Mouse (Mus musculus): ENCODE measurements around the gene 4930404N11Rik. TPM values are rescaled to one million over a fixed set of nuclear protein-coding genes. Genes with fewer than 3 reads are reported as not detected.
A peak's percentile ranks its signal among the peaks of the same experiment; 100 is the strongest.

Gene 4930404N11Rik
- polyA plus RNA-seq (2015; fragmentation: Nextera tagmentation; extraction: Ambion mirVana): 2.3 and 2.9 TPM in 2 replicates

- ATAC-seq (ENCODE audit: insufficient read depth): no peak
- peaks cover 89% of the 10 kb centered on the region for H3K36me3 ChIP-seq (replicated peaks)
- WGBS (ENCODE audit: insufficient replicate concordance): 26% methylated on average over 12 of the region's 12 CpGs
- H3K27ac ChIP-seq (replicated peaks): peak within 1 kb of the TSS; percentile 96
- peaks cover 77% of the 10 kb centered on the region for H3K4me1 ChIP-seq (replicated peaks)
- H3K27me3 ChIP-seq: no peaks in the 10 kb centered on the region
- H3K9me3 ChIP-seq (replicated peaks): no peaks in the 10 kb centered on the region
- H3K9ac ChIP-seq: no peak within 1 kb of the TSS
- H3K4me2 ChIP-seq: peak within 1 kb of the TSS; percentile 97
- no peak within 1 kb of the TSS for H3K4me3 ChIP-seq (replicated peaks)
These were observed at the start of gene 4930404N11Rik for GRCm38 (mm10) chr10:81365672-81366476. 4930404N11Rik (minus strand) TSS chr10:81365816.

GRCm38 (mm10) chr10:81415146-81415545 is 49.5 kb upstream of the 4930404N11Rik start:
- Histone ChIP-seq H3K27me3 (peaks cover 24% of the 10 kb centered on the region), H3K9me3 (replicated peaks) (no peaks in the 10 kb centered on the region), H3K9ac (no peak overlapping the region), H3K4me1 (replicated peaks) (peaks cover 84% of the 10 kb centered on the region), H3K27ac (replicated peaks) (no peak overlapping the region), H3K36me3 (replicated peaks) (no peaks in the 10 kb centered on the region), H3K4me2 (0 out of 2 replicates have a peak overlapping the region, but pooled peaks have one; percentile 47), H3K4me3 (replicated peaks) (no peak overlapping the region)
- WGBS (ENCODE audit: insufficient replicate concordance): 52% methylated on average over 5 of the region's 5 CpGs
- no peak for ATAC-seq (ENCODE audit: insufficient read depth)

- H3K27me3 ChIP-seq: peaks cover 24% of the 10 kb centered on the region
- peaks cover 84% of the 10 kb centered on the region for H3K4me1 ChIP-seq (replicated peaks)
- no peak overlapping the region for H3K4me3 ChIP-seq (replicated peaks)
- peak overlapping the region; percentile 66 for H3K27ac ChIP-seq (replicated peaks)
- H3K9me3 ChIP-seq (replicated peaks): no peaks in the 10 kb centered on the region
- H3K4me2 ChIP-seq: peak overlapping the region; percentile 47
- H3K36me3 ChIP-seq (replicated peaks): no peaks in the 10 kb centered on the region
- H3K9ac ChIP-seq: no peak overlapping the region
- ATAC-seq (ENCODE audit: insufficient read depth): no peak
These were observed 49.1 kb upstream of the 4930404N11Rik start for GRCm38 (mm10) chr10:81414682-81415081.

- Histone ChIP-seq H3K9ac (no peak overlapping the region; the same call in 1 of the 2 replicates), H3K27ac (replicated peaks) (peak overlapping the region; percentile 66), H3K4me3 (replicated peaks) (peak overlapping the region; percentile 26; the same call in 1 of the 2 replicates), H3K4me1 (replicated peaks) (peaks cover 85% of the 10 kb centered on the region), H3K9me3 (replicated peaks) (no peaks in the 10 kb centered on the region), H3K4me2 (peak overlapping the region; percentile 47), H3K27me3 (peaks cover 32% of the 10 kb centered on the region), H3K36me3 (replicated peaks) (no peaks in the 10 kb centered on the region)
- ATAC-seq (ENCODE audit: insufficient read depth): peak; percentile 18
- 18% methylated on average over 26 of the region's 26 CpGs for WGBS (ENCODE audit: insufficient replicate concordance)
These were observed 48.0 kb upstream of the 4930404N11Rik start for GRCm38 (mm10) chr10:81413310-81414261.

- Histone ChIP-seq H3K4me3 (replicated peaks) (no peak overlapping the region), H3K4me1 (replicated peaks) (peaks cover 88% of the 10 kb centered on the region), H3K36me3 (replicated peaks) (no peaks in the 10 kb centered on the region), H3K9ac (no peak overlapping the region; the same call in 1 of the 2 replicates), H3K27me3 (peaks cover 32% of the 10 kb centered on the region), H3K9me3 (replicated peaks) (no peaks in the 10 kb centered on the region), H3K27ac (replicated peaks) (peak overlapping the region; percentile 66), H3K4me2 (no peak overlapping the region)
- no peak for ATAC-seq (ENCODE audit: insufficient read depth)
- WGBS (ENCODE audit: insufficient replicate concordance): 53% methylated on average over 16 of the region's 16 CpGs
These were observed 47.1 kb upstream of the 4930404N11Rik start for GRCm38 (mm10) chr10:81412586-81413309.

- Histone ChIP-seq H3K4me3 (replicated peaks) (no peak overlapping the region), H3K9me3 (replicated peaks) (no peaks in the 10 kb centered on the region), H3K9ac (no peak overlapping the region), H3K27ac (replicated peaks) (peak overlapping the region; percentile 69), H3K27me3 (peaks cover 32% of the 10 kb centered on the region), H3K4me2 (no peak overlapping the region), H3K4me1 (replicated peaks) (peaks cover 92% of the 10 kb centered on the region), H3K36me3 (replicated peaks) (no peaks in the 10 kb centered on the region)
- ATAC-seq (ENCODE audit: insufficient read depth): no peak
- 63% methylated on average over 18 of the region's 18 CpGs for WGBS (ENCODE audit: insufficient replicate concordance)
These were observed 46.1 kb upstream of the 4930404N11Rik start for GRCm38 (mm10) chr10:81411471-81412400.

- H3K36me3 ChIP-seq (replicated peaks): no peaks in the 10 kb centered on the region
- H3K27me3 ChIP-seq: peaks cover 35% of the 10 kb centered on the region
- H3K9ac ChIP-seq: no peak overlapping the region
- no peak for ATAC-seq (ENCODE audit: insufficient read depth)
- H3K27ac ChIP-seq (replicated peaks): peak overlapping the region; percentile 69
- no peaks in the 10 kb centered on the region for H3K9me3 ChIP-seq (replicated peaks)
- H3K4me3 ChIP-seq (replicated peaks): no peak overlapping the region
- peaks cover 91% of the 10 kb centered on the region for H3K4me1 ChIP-seq (replicated peaks)
- 65% methylated on average over 9 of the region's 9 CpGs for WGBS (ENCODE audit: insufficient replicate concordance)
- H3K4me2 ChIP-seq: no peak overlapping the region; the same call in 1 of the 2 replicates
These were observed 45.4 kb upstream of the 4930404N11Rik start for GRCm38 (mm10) chr10:81410981-81411380.

- Histone ChIP-seq H3K9me3 (replicated peaks) (no peaks in the 10 kb centered on the region), H3K36me3 (replicated peaks) (no peaks in the 10 kb centered on the region), H3K9ac (no peak overlapping the region), H3K4me3 (replicated peaks) (no peak overlapping the region), H3K27ac (replicated peaks) (peak overlapping the region; percentile 69), H3K4me2 (peak overlapping the region; percentile 13), H3K27me3 (peaks cover 41% of the 10 kb centered on the region), H3K4me1 (replicated peaks) (peaks cover 97% of the 10 kb centered on the region)
- 22% methylated on average over 4 of the region's 4 CpGs for WGBS (ENCODE audit: insufficient replicate concordance)
- no peak for ATAC-seq (ENCODE audit: insufficient read depth)
These were observed 44.7 kb upstream of the 4930404N11Rik start for GRCm38 (mm10) chr10:81410350-81410749.

- H3K4me1 ChIP-seq (replicated peaks): peaks cover 95% of the 10 kb centered on the region
- WGBS (ENCODE audit: insufficient replicate concordance): 9% methylated on average over 8 of the region's 8 CpGs
- no peak for ATAC-seq (ENCODE audit: insufficient read depth)
- H3K27me3 ChIP-seq: peaks cover 50% of the 10 kb centered on the region
- peak overlapping the region; percentile 25 for H3K4me2 ChIP-seq
- peak overlapping the region; percentile 69 for H3K27ac ChIP-seq (replicated peaks)
- no peaks in the 10 kb centered on the region for H3K9me3 ChIP-seq (replicated peaks)
- H3K9ac ChIP-seq: no peak overlapping the region; the same call in 1 of the 2 replicates
- H3K36me3 ChIP-seq (replicated peaks): no peaks in the 10 kb centered on the region
- no peak overlapping the region for H3K4me3 ChIP-seq (replicated peaks)
These were observed 43.7 kb upstream of the 4930404N11Rik start for GRCm38 (mm10) chr10:81409330-81409729.
